Mouse (Mus musculus) lung, embryonic 15.5 days (tissue): ENCODE data around the gene Zmynd8. TPM values are rescaled to one million over a fixed set of nuclear protein-coding genes. Genes with fewer than 3 reads are reported as not detected.
"Not testable (repeated sequence)": the region's sequence is repeated elsewhere in the genome, so short reads cannot be mapped to it uniquely, and the experiment has no call there.

Source experiments
- ATAC-seq: fragments of 200-750 bp; cut with Nextera tagmentation; 2 replicates; pipeline ENCODE4 v1.8.0; 2017; ENCODE audit warnings: moderate number of reproducible peaks, borderline replicate concordance; ENCODE audit not compliant: low FRiP score, low TSS enrichment; ENCODE audit errors: extremely low read depth
- H3K27ac ChIP-seq: fragments of 300-500 bp; sonication (generic); 2 replicates; pipeline ENCODE4 v1.5.1; 2015; ENCODE audit warnings: moderate library complexity, mild to moderate bottlenecking, inconsistent platforms
- H3K27me3 ChIP-seq: fragments of 300-500 bp; sonication (generic); 2 replicates; pipeline ENCODE4 v1.6.1; 2015; ENCODE audit warnings: inconsistent platforms
- H3K36me3 ChIP-seq: fragments of 300-500 bp; sonication (generic); 2 replicates; pipeline ENCODE4 v1.6.1; 2015; ENCODE audit warnings: inconsistent platforms
- H3K4me1 ChIP-seq: fragments of 300-500 bp; sonication (generic); 2 replicates; pipeline ENCODE4 v1.6.1; 2015; ENCODE audit warnings: inconsistent platforms
- H3K4me2 ChIP-seq: fragments of 300-500 bp; sonication (generic); 2 replicates; pipeline ENCODE4 v1.6.1; 2015; ENCODE audit warnings: inconsistent platforms, mild to moderate bottlenecking, moderate library complexity
- H3K4me3 ChIP-seq: fragments of 300-500 bp; sonication (generic); 2 replicates; pipeline ENCODE4 v1.5.1; 2015; ENCODE audit warnings: mild to moderate bottlenecking, inconsistent platforms
- H3K9ac ChIP-seq: fragments of 300-500 bp; sonication (generic); 2 replicates; pipeline ENCODE4 v1.6.1; 2015; ENCODE audit warnings: inconsistent platforms
- H3K9me3 ChIP-seq: fragments of 300-500 bp; sonication (generic); 2 replicates; pipeline ENCODE4 v1.6.1; 2016; ENCODE audit warnings: inconsistent platforms
- WGBS: fragments of 180-500 bp; shearing (Covaris S2); methylation state at CpG from one replicate; pipeline ENCODE4 v1.1.7; 2015; 5-methylcytosine and 5-hydroxymethylcytosine counted together
- polyA plus RNA-seq: library from polyadenylated mRNA; unstranded; fragments of >200 nt; fragmentation: Nextera tagmentation; extraction: Ambion mirVana; gene quantifications from 2 replicates; pipeline ENCODE4 v1.2.1, GENCODE M21; 2015

The Zmynd8 gene
- polyA plus RNA-seq, 1 experiment from 2014 or later: 46.0 TPM

- H3K4me1 ChIP-seq: no peaks in the 10 kb centered on the region
- WGBS: 93% methylated on average over 5 of the region's 5 CpGs
- no peak overlapping the region for H3K4me3 ChIP-seq
- H3K4me2 ChIP-seq: no peak overlapping the region
- no peak for ATAC-seq
- no peaks in the 10 kb centered on the region for H3K27me3 ChIP-seq
- peaks cover 95% of the 10 kb centered on the region for H3K36me3 ChIP-seq
- no peak overlapping the region for H3K27ac ChIP-seq
- H3K9ac ChIP-seq: no peak overlapping the region
- no peaks in the 10 kb centered on the region for H3K9me3 ChIP-seq
Observed at GRCm38 (mm10) chr2:165809091-165809490, 89.7 kb downstream of the Zmynd8 start.

GRCm38 (mm10) chr2:165808179-165808975, 90.4 kb downstream of the Zmynd8 start:
- H3K27ac ChIP-seq: no peak overlapping the region
- no peaks in the 10 kb centered on the region for H3K9me3 ChIP-seq
- no peaks in the 10 kb centered on the region for H3K27me3 ChIP-seq
- H3K4me2 ChIP-seq: no peak overlapping the region
- peaks cover 89% of the 10 kb centered on the region for H3K36me3 ChIP-seq
- H3K9ac ChIP-seq: no peak overlapping the region
- WGBS: 95% methylated on average over 12 of the region's 12 CpGs
- no peaks in the 10 kb centered on the region for H3K4me1 ChIP-seq
- ATAC-seq: no peak
- H3K4me3 ChIP-seq: no peak overlapping the region

GRCm38 (mm10) chr2:165800174-165800573, 98.6 kb downstream of the Zmynd8 start:
- not testable (repeated sequence) for H3K4me3 ChIP-seq, ATAC-seq, H3K27me3 ChIP-seq, H3K27ac ChIP-seq, H3K9me3 ChIP-seq, H3K4me2 ChIP-seq, H3K9ac ChIP-seq, H3K4me1 ChIP-seq
- WGBS: 90% methylated on average over 3 of the region's 3 CpGs
- peaks cover 71% of the 10 kb centered on the region for H3K36me3 ChIP-seq

GRCm38 (mm10) chr2:165797876-165798275, 100.9 kb downstream of the Zmynd8 start:
- no peak for ATAC-seq
- Histone ChIP-seq H3K9ac (no peak overlapping the region), H3K9me3 (no peaks in the 10 kb centered on the region), H3K36me3 (peaks cover 76% of the 10 kb centered on the region), H3K4me3 (no peak overlapping the region), H3K4me1 (no peaks in the 10 kb centered on the region), H3K27me3 (no peaks in the 10 kb centered on the region), H3K27ac (no peak overlapping the region), H3K4me2 (no peak overlapping the region)
- 49% methylated on average over 8 of the region's 8 CpGs for WGBS

- Histone ChIP-seq H3K36me3 (peaks cover 78% of the 10 kb centered on the region), H3K27ac (no peak overlapping the region), H3K27me3 (no peaks in the 10 kb centered on the region), H3K4me2 (no peak overlapping the region), H3K4me1 (no peaks in the 10 kb centered on the region), H3K9ac (no peak overlapping the region), H3K4me3 (no peak overlapping the region), H3K9me3 (no peaks in the 10 kb centered on the region)
- no peak for ATAC-seq
- 65% methylated on average over 3 of the region's 3 CpGs for WGBS
Observed at GRCm38 (mm10) chr2:165793283-165793638, 105.6 kb downstream of the Zmynd8 start.

GRCm38 (mm10) chr2:165792431-165793282, 106.2 kb downstream of the Zmynd8 start:
- no peak overlapping the region for H3K4me3 ChIP-seq
- no peak overlapping the region for H3K9ac ChIP-seq
- no peak overlapping the region for H3K4me2 ChIP-seq
- 78% methylated on average over 25 of the region's 25 CpGs for WGBS
- H3K27me3 ChIP-seq: no peaks in the 10 kb centered on the region
- no peak overlapping the region for H3K27ac ChIP-seq
- no peak for ATAC-seq
- no peaks in the 10 kb centered on the region for H3K9me3 ChIP-seq
- peaks cover 6% of the 10 kb centered on the region; the same call in 1 of the 2 replicates for H3K4me1 ChIP-seq
- H3K36me3 ChIP-seq: peaks cover 75% of the 10 kb centered on the region

- Histone ChIP-seq H3K9me3 (no peaks in the 10 kb centered on the region), H3K4me2 (no peak overlapping the region), H3K4me1 (peaks cover 7% of the 10 kb centered on the region; the same call in 1 of the 2 replicates), H3K36me3 (peaks cover 76% of the 10 kb centered on the region), H3K27me3 (no peaks in the 10 kb centered on the region), H3K27ac (no peak overlapping the region), H3K4me3 (no peak overlapping the region), H3K9ac (no peak overlapping the region)
- ATAC-seq: peak; percentile 25; the same call in 1 of the 2 replicates
- 53% methylated on average over 9 of the region's 9 CpGs for WGBS
Observed at GRCm38 (mm10) chr2:165791657-165792056, 107.2 kb downstream of the Zmynd8 start.

GRCm38 (mm10) chr2:165791026-165791425, 107.8 kb downstream of the Zmynd8 start:
- H3K27me3 ChIP-seq: no peaks in the 10 kb centered on the region
- no peak overlapping the region for H3K4me3 ChIP-seq
- H3K9me3 ChIP-seq: no peaks in the 10 kb centered on the region
- no peak overlapping the region for H3K27ac ChIP-seq
- H3K9ac ChIP-seq: no peak overlapping the region
- peaks cover 76% of the 10 kb centered on the region for H3K36me3 ChIP-seq
- peaks cover 7% of the 10 kb centered on the region; the same call in 1 of the 2 replicates for H3K4me1 ChIP-seq
- no peak for ATAC-seq
- no peak overlapping the region for H3K4me2 ChIP-seq
- 51% methylated on average over 7 of the region's 7 CpGs for WGBS

GRCm38 (mm10) chr2:165789667-165790066, 109.1 kb downstream of the Zmynd8 start:
- 95% methylated on average over 3 of the region's 3 CpGs for WGBS
- ATAC-seq: no peak

GRCm38 (mm10) chr2:165788796-165789195, 110.0 kb downstream of the Zmynd8 start:
- H3K9me3 ChIP-seq: no peaks in the 10 kb centered on the region
- no peak overlapping the region for H3K4me2 ChIP-seq
- ATAC-seq: no peak
- WGBS: 96% methylated on average over 9 of the region's 9 CpGs
- H3K27me3 ChIP-seq: no peaks in the 10 kb centered on the region
- no peak overlapping the region for H3K4me3 ChIP-seq
- peaks cover 7% of the 10 kb centered on the region; the same call in 1 of the 2 replicates for H3K4me1 ChIP-seq
- H3K9ac ChIP-seq: no peak overlapping the region
- H3K27ac ChIP-seq: no peak overlapping the region
- H3K36me3 ChIP-seq: peaks cover 81% of the 10 kb centered on the region

More at GRCm38 (mm10) chr2:165789667-165790066, 109.1 kb downstream of the Zmynd8 start:
- Histone ChIP-seq H3K9me3 (no peaks in the 10 kb centered on the region), H3K4me3 (no peak overlapping the region), H3K27ac (no peak overlapping the region), H3K36me3 (peaks cover 80% of the 10 kb centered on the region), H3K9ac (no peak overlapping the region), H3K4me2 (no peak overlapping the region), H3K4me1 (peaks cover 7% of the 10 kb centered on the region; the same call in 1 of the 2 replicates), H3K27me3 (no peaks in the 10 kb centered on the region)

- WGBS: 33% methylated on average over 11 of the region's 11 CpGs
- H3K9me3 ChIP-seq: no peaks in the 10 kb centered on the region
- peaks cover 81% of the 10 kb centered on the region for H3K36me3 ChIP-seq
- peaks cover 7% of the 10 kb centered on the region; the same call in 1 of the 2 replicates for H3K4me1 ChIP-seq
- no peaks in the 10 kb centered on the region for H3K27me3 ChIP-seq
- no peak overlapping the region for H3K27ac ChIP-seq
- ATAC-seq: peak; percentile 60; the same call in 1 of the 2 replicates
- H3K9ac ChIP-seq: no peak overlapping the region
- H3K4me3 ChIP-seq: no peak overlapping the region
- no peak overlapping the region for H3K4me2 ChIP-seq
Observed at GRCm38 (mm10) chr2:165788005-165788404, 110.8 kb downstream of the Zmynd8 start.

- H3K4me3 ChIP-seq: no peak overlapping the region
- H3K4me1 ChIP-seq: peaks cover 7% of the 10 kb centered on the region; the same call in 1 of the 2 replicates
- no peak overlapping the region for H3K9ac ChIP-seq
- WGBS: 72% methylated on average over 1 of the region's 1 CpGs
- no peak overlapping the region for H3K4me2 ChIP-seq
- no peak overlapping the region for H3K27ac ChIP-seq
- H3K27me3 ChIP-seq: no peaks in the 10 kb centered on the region
- no peaks in the 10 kb centered on the region for H3K9me3 ChIP-seq
- peaks cover 81% of the 10 kb centered on the region for H3K36me3 ChIP-seq
- no peak for ATAC-seq
Observed at GRCm38 (mm10) chr2:165786467-165786866, 112.3 kb downstream of the Zmynd8 start.
